11 mouse cellular contexts compared by ENCODE assay signal in genomic region chr2:158629414-158629813, GRCm38 (mm10). TPM values are rescaled to one million over a fixed set of nuclear protein-coding genes. Genes with fewer than 3 reads are reported as not detected.
A peak's percentile ranks its signal among the peaks of the same experiment; 100 is the strongest.
DNase-seq lines count a peak whose midpoint lies in the region; ATAC-seq and TF ChIP-seq lines count a peak whose summit lies in the region.
"Had no signal": no experiment of that assay in that cellular context is flagged by ENCODE, and none has a peak within 500 bp of the region (broad histone marks: within the 10 kb centered on the region; RNA-seq: fewer than 3 reads in every experiment).

No protein-coding gene starts in this region.

- H3K4me3 ChIP-seq in gastrocnemius, adult 2 months = no peak overlapping the region
- no peak overlapping the region for H3K4me3 ChIP-seq in midbrain, embryonic 11.5 days (ENCODE audit: low read depth, low read length)
- no peak overlapping the region for H3K4me3 ChIP-seq in midbrain, embryonic 16.5 days (ENCODE audit: low read depth, low read length)
- no peak overlapping the region for H3K4me3 ChIP-seq in embryonic facial prominence, embryonic 14.5 days (ENCODE audit: low read depth, low read length)
- no peak overlapping the region for H3K4me3 ChIP-seq in small intestine, adult 2 months (ENCODE audit: low read depth, low read length)
- H3K4me3 ChIP-seq: lung, embryonic 15.5 days had no signal

- H3K4me2 ChIP-seq in midbrain, embryonic 11.5 days = no peak overlapping the region
- H3K4me2 ChIP-seq in midbrain, embryonic 16.5 days (ENCODE audit: low read length) = no peak overlapping the region
- no peak overlapping the region for H3K4me2 ChIP-seq in embryonic facial prominence, embryonic 14.5 days (ENCODE audit: low read depth, low read length)
- H3K4me2 ChIP-seq: lung, embryonic 15.5 days had no signal

- H3K4me1 ChIP-seq in midbrain, embryonic 11.5 days (ENCODE audit: control insufficient read depth, insufficient read depth, low read length) = peaks cover 11% of the 10 kb centered on the region
- peaks cover 15% of the 10 kb centered on the region for H3K4me1 ChIP-seq in midbrain, embryonic 16.5 days (ENCODE audit: control insufficient read depth, insufficient read depth, low read length)
- H3K4me1 ChIP-seq in embryonic facial prominence, embryonic 14.5 days (ENCODE audit: control insufficient read depth, insufficient read depth, low read length) = peaks cover 11% of the 10 kb centered on the region
- H3K4me1 ChIP-seq in small intestine, adult 2 months (ENCODE audit: control insufficient read depth, insufficient read depth, insufficient read length, low read length) = no peaks in the 10 kb centered on the region; the same call in 1 of the 2 replicates

- peaks cover 19% of the 10 kb centered on the region for H3K36me3 ChIP-seq in midbrain, embryonic 11.5 days (ENCODE audit: control insufficient read depth, insufficient read depth, low read length)
- peaks cover 43% of the 10 kb centered on the region for H3K36me3 ChIP-seq in midbrain, embryonic 16.5 days (ENCODE audit: control insufficient read depth, insufficient read depth, low read length)
- H3K36me3 ChIP-seq in embryonic facial prominence, embryonic 14.5 days (ENCODE audit: control insufficient read depth, insufficient read depth, low read length) = peaks cover 76% of the 10 kb centered on the region
- peaks cover 55% of the 10 kb centered on the region for H3K36me3 ChIP-seq in small intestine, adult 2 months (ENCODE audit: control insufficient read depth, insufficient read depth, low read length)

- TF ChIP-seq CTCF in gastrocnemius, adult 2 months (IDR thresholded peaks at IDR 0.05) = peak; percentile 78
- TF ChIP-seq CTCF in small intestine, adult 2 months (IDR thresholded peaks at IDR 0.05; ENCODE audit: extremely low read depth, insufficient read length, insufficient replicate concordance, low read depth, low read length) = peak; percentile 35; the same call in 1 of the 2 replicates

- H3K27me3 ChIP-seq in midbrain, embryonic 11.5 days (ENCODE audit: control insufficient read depth, insufficient read depth, low read length) = no peaks in the 10 kb centered on the region
- H3K27me3 ChIP-seq in midbrain, embryonic 16.5 days (ENCODE audit: control insufficient read depth, insufficient read depth, low read depth, low read length) = no peaks in the 10 kb centered on the region
- no peaks in the 10 kb centered on the region for H3K27me3 ChIP-seq in embryonic facial prominence, embryonic 14.5 days (replicated peaks; ENCODE audit: control insufficient read depth, insufficient read depth, low read length)
- no peaks in the 10 kb centered on the region for H3K27me3 ChIP-seq in small intestine, adult 2 months (ENCODE audit: control insufficient read depth, insufficient read depth, low read length)
- H3K27me3 ChIP-seq: lung, embryonic 15.5 days had no signal

- H3K9ac ChIP-seq in midbrain, embryonic 11.5 days (ENCODE audit: low read length) = no peak overlapping the region
- no peak overlapping the region for H3K9ac ChIP-seq in midbrain, embryonic 16.5 days (ENCODE audit: low read depth, low read length)
- H3K9ac ChIP-seq in embryonic facial prominence, embryonic 14.5 days (ENCODE audit: low read depth, low read length) = no peak overlapping the region
- H3K9ac ChIP-seq: lung, embryonic 15.5 days had no signal

- intact Hi-C loops in gastrocnemius, adult 2 months (cut with DNase I) = loop anchor here (1.0 kb wide), 1 partner anchor 79 kb away; no protein-coding TSS in a partner anchor
- intact Hi-C loops in gastrocnemius, postnatal 14 days (cut with DNase I; ENCODE audit: low total_unique reads) = no loop called here

- no peak for TF ChIP-seq POLR2A in small intestine, adult 2 months (IDR thresholded peaks at IDR 0.05; ENCODE audit: low read depth, low read length)

- WGBS in midbrain, embryonic 11.5 days = 84% methylated on average over 1 of the region's 1 CpGs
- WGBS in midbrain, embryonic 16.5 days = 74% methylated on average over 1 of the region's 1 CpGs
- 86% methylated on average over 1 of the region's 1 CpGs for WGBS in embryonic facial prominence, embryonic 14.5 days
- WGBS in small intestine, adult 2 months = 77% methylated on average over 1 of the region's 1 CpGs

- DNase-seq in gastrocnemius, adult 2 months = no peak
- no peak for DNase-seq in gastrocnemius, postnatal 14 days
- peak; percentile 91 for DNase-seq in midbrain, embryonic 11.5 days (ENCODE audit: low spot score, missing footprints)
- peak; percentile 43 for DNase-seq in embryonic facial prominence, embryonic 14.5 days (ENCODE audit: low spot score)
- DNase-seq in yolk sac, embryonic 10.5 days (ENCODE audit: low spot score) = no peak
- no peak for DNase-seq in adrenal gland, adult 8-10 months
- DNase-seq: heart, postnatal 36 days; thymus, postnatal 14 days had no signal

- no peaks in the 10 kb centered on the region for H3K9me3 ChIP-seq in midbrain, embryonic 11.5 days (ENCODE audit: control insufficient read depth, low read length)
- no peaks in the 10 kb centered on the region for H3K9me3 ChIP-seq in midbrain, embryonic 16.5 days (replicated peaks; ENCODE audit: control insufficient read depth, low read length, poor library complexity, severe bottlenecking)
- no peaks in the 10 kb centered on the region for H3K9me3 ChIP-seq in embryonic facial prominence, embryonic 14.5 days (ENCODE audit: control insufficient read depth, low read length)
- H3K9me3 ChIP-seq: lung, embryonic 15.5 days had no signal

- H3K27ac ChIP-seq in gastrocnemius, adult 2 months = no peak overlapping the region
- no peak overlapping the region for H3K27ac ChIP-seq in midbrain, embryonic 11.5 days (ENCODE audit: low read depth, low read length)
- H3K27ac ChIP-seq in midbrain, embryonic 16.5 days (ENCODE audit: low read length) = no peak overlapping the region
- no peak overlapping the region for H3K27ac ChIP-seq in embryonic facial prominence, embryonic 14.5 days (replicated peaks; ENCODE audit: low read depth, low read length)
- no peak overlapping the region for H3K27ac ChIP-seq in small intestine, adult 2 months (ENCODE audit: insufficient read depth, low read depth, low read length)
- H3K27ac ChIP-seq: lung, embryonic 15.5 days had no signal

- ATAC-seq in midbrain, embryonic 11.5 days (ENCODE audit: low FRiP score) = no peak
- ATAC-seq in midbrain, embryonic 16.5 days = no peak
- ATAC-seq in embryonic facial prominence, embryonic 14.5 days (ENCODE audit: low read depth) = no peak

RNA-seq across cellular contexts. Expression of gene Actr5, which starts 4.7 kb away (rescaled TPM):
- 1 to 10 TPM; 4.2 to 4.8 TPM for total RNA-seq in gastrocnemius, adult 2 months (2021)
- total RNA-seq in gastrocnemius, postnatal 14 days (2021) = 1 to 10 TPM; 3.2 to 4.1 TPM
- 15.3 and 16.0 TPM in 2 replicates for polyA plus RNA-seq in midbrain, embryonic 11.5 days (2014; fragmentation: Nextera tagmentation; extraction: Ambion mirVana)
- polyA plus RNA-seq in midbrain, embryonic 16.5 days (2015; fragmentation: Nextera tagmentation; extraction: Ambion mirVana) = 8.9 and 9.5 TPM in 2 replicates
- 10.6 and 13.0 TPM in 2 replicates for polyA plus RNA-seq in embryonic facial prominence, embryonic 14.5 days (2014; fragmentation: Nextera tagmentation; extraction: Ambion mirVana)
- 5.5 and 7.7 TPM in 2 replicates for polyA plus RNA-seq in small intestine, adult 2 months (2012; rRNA removed)
- 10 to 100 TPM; 13.2 to 19.7 (median 14.6) TPM for total RNA-seq in adrenal gland, adult 8-10 months (2022)

RNA-seq across cellular contexts. Expression of gene Slc32a1, which starts 18.8 kb away (rescaled TPM):
- not detected for total RNA-seq in gastrocnemius, adult 2 months (2021)
- total RNA-seq in gastrocnemius, postnatal 14 days (2021) = not detected
- 1.9 and 2.3 TPM in 2 replicates for polyA plus RNA-seq in midbrain, embryonic 11.5 days (2014; fragmentation: Nextera tagmentation; extraction: Ambion mirVana)
- 8.2 and 8.6 TPM in 2 replicates for polyA plus RNA-seq in midbrain, embryonic 16.5 days (2015; fragmentation: Nextera tagmentation; extraction: Ambion mirVana)
- 0.07 TPM in 1 of 2 replicates, not detected in the other for polyA plus RNA-seq in embryonic facial prominence, embryonic 14.5 days (2014; fragmentation: Nextera tagmentation; extraction: Ambion mirVana)
- not detected in 2 replicates for polyA plus RNA-seq in small intestine, adult 2 months (2012; rRNA removed)
- total RNA-seq in adrenal gland, adult 8-10 months (2022) = under 1 TPM in 2 of 4 experiments, not detected in 2; 0.11 to 0.17 TPM
- total RNA-seq: heart, postnatal 36 days had no signal
- polyA plus RNA-seq: lung, embryonic 15.5 days had no signal

RNA-seq across cellular contexts. Expression of gene Ppp1r16b, which starts 35.8 kb away (rescaled TPM):
- 1 to 10 TPM; 3.1 to 4.1 TPM for total RNA-seq in gastrocnemius, adult 2 months (2021)
- 1 to 10 TPM; 7.5 to 8.8 TPM for total RNA-seq in gastrocnemius, postnatal 14 days (2021)
- polyA plus RNA-seq in midbrain, embryonic 11.5 days (2014; fragmentation: Nextera tagmentation; extraction: Ambion mirVana) = 3.2 and 3.3 TPM in 2 replicates
- 22.0 and 27.7 TPM in 2 replicates for polyA plus RNA-seq in midbrain, embryonic 16.5 days (2015; fragmentation: Nextera tagmentation; extraction: Ambion mirVana)
- 4.3 and 4.7 TPM in 2 replicates for polyA plus RNA-seq in embryonic facial prominence, embryonic 14.5 days (2014; fragmentation: Nextera tagmentation; extraction: Ambion mirVana)
- 3.6 and 3.9 TPM in 2 replicates for polyA plus RNA-seq in small intestine, adult 2 months (2012; rRNA removed)
- total RNA-seq in adrenal gland, adult 8-10 months (2022) = 10 to 100 TPM in 3 of 4 experiments, 1 to 10 TPM in 1; 9.9 to 13.8 (median 11.1) TPM

Comparison
In these comparisons a context has a peak if more than half of its experiments do, and no peak if none do; other contexts are left out.
1. DNase-seq: peak in midbrain, embryonic 11.5 days (single experiment) and embryonic facial prominence, embryonic 14.5 days (single experiment); none in gastrocnemius, adult 2 months (single experiment), gastrocnemius, postnatal 14 days (single experiment), yolk sac, embryonic 10.5 days (single experiment) and adrenal gland, adult 8-10 months (single experiment).